Mouse (Mus musculus): Measurements from ENCODE around the gene Grin2c. TPM values are rescaled to one million over a fixed set of nuclear protein-coding genes. Genes with fewer than 3 reads are reported as not detected.

Grin2c gene
- polyA plus RNA-seq, 1 experiment from 2014 or later = 0.44 TPM

DNA sequence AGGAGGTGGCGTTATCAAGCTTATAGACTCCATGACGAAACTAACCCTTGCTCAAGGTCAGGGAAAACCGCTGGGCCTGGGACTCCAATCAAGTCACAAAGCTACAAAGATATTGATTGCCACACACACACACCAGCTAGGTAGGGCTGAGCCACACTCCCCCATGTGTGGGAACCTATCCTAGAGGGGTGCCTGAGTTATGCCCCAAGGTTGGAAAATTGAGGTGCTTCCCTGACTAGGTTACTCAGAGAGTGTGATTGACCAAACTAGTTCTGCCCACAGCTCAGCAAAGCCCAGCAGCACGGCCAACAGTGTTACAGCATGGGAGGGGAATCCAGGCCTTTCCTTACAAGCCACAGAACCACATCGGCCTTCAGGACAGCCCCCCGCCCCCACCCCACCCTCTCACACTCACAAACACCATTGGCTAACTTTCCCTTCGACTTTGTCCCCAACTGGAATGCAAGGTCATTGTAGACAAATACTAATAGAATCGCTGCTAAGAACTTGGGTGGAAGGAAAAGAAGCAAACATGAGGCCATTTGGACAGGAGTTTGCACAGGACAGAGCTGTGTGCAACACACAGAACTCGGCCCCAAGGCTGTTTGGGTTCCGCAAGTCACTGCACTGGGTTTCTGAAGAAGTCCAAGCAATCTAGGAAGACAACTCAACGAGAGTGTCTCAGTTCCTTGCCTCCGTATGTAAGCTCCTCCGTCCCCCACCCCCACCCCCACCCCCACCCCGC, 25.8 kb upstream of the Grin2c start:
- Histone ChIP-seq H3K36me3 (no peaks in the 10 kb centered on the region), H3K27ac (replicated peaks) (no peak overlapping the region), H3K4me2 (no peak overlapping the region), H3K9me3 (replicated peaks) (no peaks in the 10 kb centered on the region), H3K27me3 (replicated peaks) (peaks cover 11% of the 10 kb centered on the region; the same call in 1 of the 2 replicates), H3K9ac (replicated peaks) (no peak overlapping the region), H3K4me3 (replicated peaks) (no peak overlapping the region), H3K4me1 (peaks cover 20% of the 10 kb centered on the region)
- 73% methylated on average over 14 of the region's 14 CpGs for WGBS
- no peak for ATAC-seq (ENCODE audit: low FRiP score)

- Histone ChIP-seq H3K9ac (replicated peaks) (no peak overlapping the region), H3K4me2 (no peak overlapping the region), H3K27me3 (replicated peaks) (peaks cover 10% of the 10 kb centered on the region; the same call in 1 of the 2 replicates), H3K4me3 (replicated peaks) (no peak overlapping the region), H3K9me3 (replicated peaks) (no peaks in the 10 kb centered on the region), H3K27ac (replicated peaks) (no peak overlapping the region), H3K4me1 (peaks cover 7% of the 10 kb centered on the region), H3K36me3 (no peaks in the 10 kb centered on the region)
- 83% methylated on average over 10 of the region's 10 CpGs for WGBS
- no peak for ATAC-seq (ENCODE audit: low FRiP score)
Observed at GRCm38 (mm10) chr11:115291503-115291902, 24.5 kb upstream of the Grin2c start.

DNA sequence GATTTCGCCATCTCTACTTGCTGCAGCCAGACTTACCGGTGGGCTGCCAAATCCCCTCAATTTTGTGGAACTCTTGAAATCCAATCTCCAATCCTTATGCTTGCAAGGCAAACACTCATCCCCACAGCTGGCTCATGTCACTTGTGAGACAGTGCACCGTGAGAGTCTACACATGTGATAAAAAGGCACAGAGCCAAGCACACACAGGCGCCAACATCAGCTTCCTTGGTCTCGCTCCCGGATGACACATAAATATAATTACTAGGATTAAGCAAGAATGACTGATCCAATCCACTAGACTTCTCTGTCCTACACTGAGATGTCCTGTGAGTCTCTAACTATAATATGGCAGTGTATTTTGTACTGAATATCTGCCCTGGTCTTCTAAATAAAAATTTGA, 23.9 kb upstream of the Grin2c start:
- WGBS = 74% methylated on average over 6 of the region's 6 CpGs
- Histone ChIP-seq H3K9me3 (replicated peaks) (no peaks in the 10 kb centered on the region), H3K4me3 (replicated peaks) (no peak overlapping the region), H3K4me1 (peaks cover 4% of the 10 kb centered on the region; the same call in 1 of the 2 replicates), H3K4me2 (no peak overlapping the region), H3K27me3 (replicated peaks) (0 out of 2 replicates have a peak, but pooled peaks cover 5% of the 10 kb centered on the region), H3K36me3 (no peaks in the 10 kb centered on the region), H3K27ac (replicated peaks) (no peak overlapping the region), H3K9ac (replicated peaks) (no peak overlapping the region)
- no peak for ATAC-seq (ENCODE audit: low FRiP score)

- H3K36me3 ChIP-seq = no peaks in the 10 kb centered on the region
- H3K4me1 ChIP-seq = peaks cover 4% of the 10 kb centered on the region; the same call in 1 of the 2 replicates
- H3K4me3 ChIP-seq (replicated peaks) = no peak overlapping the region
- H3K27ac ChIP-seq (replicated peaks) = no peak overlapping the region
- H3K4me2 ChIP-seq = no peak overlapping the region
- H3K27me3 ChIP-seq (replicated peaks) = no peaks in the 10 kb centered on the region
- H3K9me3 ChIP-seq (replicated peaks) = no peaks in the 10 kb centered on the region
- ATAC-seq (ENCODE audit: low FRiP score) = no peak
- WGBS = 100% methylated on average over 1 of the region's 1 CpGs
- no peak overlapping the region for H3K9ac ChIP-seq (replicated peaks)
Observed at GRCm38 (mm10) chr11:115290314-115290713, 23.3 kb upstream of the Grin2c start.

DNA sequence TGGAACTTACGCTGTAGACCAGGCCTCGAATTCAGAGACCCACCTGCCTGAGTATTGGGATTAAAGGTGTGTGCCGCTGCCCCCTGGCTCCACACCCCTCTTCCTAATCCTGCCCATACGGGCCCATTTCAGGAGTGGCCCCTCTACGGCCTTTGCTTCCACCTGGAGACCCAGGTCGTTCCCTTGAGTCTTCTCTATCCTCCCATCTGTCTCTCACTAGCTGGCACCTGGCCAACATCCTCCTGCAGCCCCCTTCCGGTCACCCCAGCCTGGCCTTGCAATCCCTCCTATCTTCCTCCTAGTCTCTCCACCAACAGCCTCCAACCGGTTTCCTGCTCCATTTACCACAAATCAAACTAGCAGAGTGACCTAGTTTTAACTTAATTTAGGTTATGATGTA, 22.8 kb upstream of the Grin2c start:
- H3K4me1 ChIP-seq = peaks cover 4% of the 10 kb centered on the region; the same call in 1 of the 2 replicates
- H3K9me3 ChIP-seq (replicated peaks) = no peaks in the 10 kb centered on the region
- H3K4me3 ChIP-seq (replicated peaks) = no peak overlapping the region
- H3K9ac ChIP-seq (replicated peaks) = no peak overlapping the region
- ATAC-seq (ENCODE audit: low FRiP score) = no peak
- no peak overlapping the region for H3K4me2 ChIP-seq
- H3K27me3 ChIP-seq (replicated peaks) = no peaks in the 10 kb centered on the region
- H3K36me3 ChIP-seq = no peaks in the 10 kb centered on the region
- WGBS = 85% methylated on average over 8 of the region's 8 CpGs
- H3K27ac ChIP-seq (replicated peaks) = no peak overlapping the region

- Histone ChIP-seq H3K4me2 (no peak overlapping the region), H3K4me1 (peaks cover 4% of the 10 kb centered on the region; the same call in 1 of the 2 replicates), H3K27me3 (replicated peaks) (no peaks in the 10 kb centered on the region), H3K36me3 (no peaks in the 10 kb centered on the region), H3K9me3 (replicated peaks) (no peaks in the 10 kb centered on the region), H3K9ac (replicated peaks) (no peak overlapping the region), H3K4me3 (replicated peaks) (no peak overlapping the region), H3K27ac (replicated peaks) (no peak overlapping the region)
- WGBS = 94% methylated on average over 2 of the region's 2 CpGs
- no peak for ATAC-seq (ENCODE audit: low FRiP score)
Observed at GRCm38 (mm10) chr11:115288305-115288704, 21.3 kb upstream of the Grin2c start.

DNA sequence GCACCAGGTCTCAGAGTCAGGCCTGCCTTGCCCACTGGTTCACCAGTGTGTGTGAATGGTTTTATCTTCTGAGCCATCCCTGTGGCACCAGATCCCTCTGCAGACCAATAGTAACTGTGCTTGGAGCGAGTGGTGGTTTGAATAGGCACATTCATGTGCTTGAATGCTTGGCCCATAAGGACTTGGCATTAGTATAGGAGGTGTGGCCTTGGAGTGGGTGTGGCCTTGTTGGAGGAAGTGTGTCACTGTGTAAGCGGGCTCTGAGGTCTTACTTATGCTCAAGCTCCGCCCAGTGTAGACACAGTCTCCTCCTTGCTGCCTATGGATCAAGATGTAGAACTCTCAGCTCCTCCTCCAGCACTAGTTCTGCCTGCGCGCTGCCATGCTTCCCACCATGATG, 20.3 kb upstream of the Grin2c start:
- Histone ChIP-seq H3K4me2 (no peak overlapping the region), H3K27me3 (replicated peaks) (no peaks in the 10 kb centered on the region), H3K36me3 (no peaks in the 10 kb centered on the region), H3K9me3 (replicated peaks) (no peaks in the 10 kb centered on the region), H3K4me1 (peaks cover 8% of the 10 kb centered on the region; the same call in 1 of the 2 replicates), H3K27ac (replicated peaks) (no peak overlapping the region), H3K9ac (replicated peaks) (no peak overlapping the region), H3K4me3 (replicated peaks) (no peak overlapping the region)
- WGBS = 85% methylated on average over 5 of the region's 5 CpGs
- ATAC-seq (ENCODE audit: low FRiP score) = no peak

DNA sequence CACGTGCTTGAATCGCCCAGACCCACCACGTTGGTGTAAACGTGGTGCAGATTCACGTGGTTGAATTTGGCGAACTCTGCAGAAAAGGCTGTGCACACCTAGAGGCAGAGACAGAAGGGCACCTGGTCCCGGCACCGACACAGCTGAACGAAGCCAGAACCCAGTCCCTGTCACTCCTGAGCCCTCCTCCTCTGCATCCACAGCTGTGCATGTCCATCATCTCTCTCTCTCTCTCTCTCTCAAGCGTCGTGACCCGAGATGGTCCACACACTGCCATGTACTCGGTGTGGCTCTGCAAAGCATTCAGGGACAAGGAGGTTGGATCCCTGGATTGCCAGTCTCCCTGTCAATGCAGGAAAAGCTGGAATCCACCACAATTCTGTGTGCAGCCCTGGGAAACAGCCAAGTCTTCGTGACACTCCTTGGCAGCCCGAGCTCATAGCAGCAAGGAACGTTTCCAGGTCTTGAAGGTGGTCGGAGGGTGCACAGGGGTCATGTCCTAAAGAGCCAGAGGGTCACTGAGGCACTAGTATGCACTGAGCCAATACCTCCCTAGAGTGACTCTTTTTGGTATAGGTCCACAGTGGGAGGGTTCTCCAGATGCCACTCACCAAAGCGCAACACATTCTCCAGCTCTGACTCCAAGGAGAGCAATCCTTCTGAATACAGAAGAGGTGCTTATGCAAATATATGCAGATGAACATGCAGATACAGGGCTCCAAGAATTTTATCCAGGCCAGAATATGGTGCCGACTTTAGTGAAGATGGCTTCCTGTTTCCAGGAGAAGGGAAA, 19.4 kb upstream of the Grin2c start:
- Histone ChIP-seq H3K36me3 (no peaks in the 10 kb centered on the region), H3K27ac (replicated peaks) (0 out of 2 replicates have a peak overlapping the region, but pooled peaks have one; percentile 13), H3K4me3 (replicated peaks) (no peak overlapping the region), H3K27me3 (replicated peaks) (no peaks in the 10 kb centered on the region), H3K9me3 (replicated peaks) (no peaks in the 10 kb centered on the region), H3K4me2 (no peak overlapping the region), H3K9ac (replicated peaks) (no peak overlapping the region), H3K4me1 (peaks cover 8% of the 10 kb centered on the region; the same call in 1 of the 2 replicates)
- WGBS = 76% methylated on average over 19 of the region's 19 CpGs
- no peak for ATAC-seq (ENCODE audit: low FRiP score)

DNA sequence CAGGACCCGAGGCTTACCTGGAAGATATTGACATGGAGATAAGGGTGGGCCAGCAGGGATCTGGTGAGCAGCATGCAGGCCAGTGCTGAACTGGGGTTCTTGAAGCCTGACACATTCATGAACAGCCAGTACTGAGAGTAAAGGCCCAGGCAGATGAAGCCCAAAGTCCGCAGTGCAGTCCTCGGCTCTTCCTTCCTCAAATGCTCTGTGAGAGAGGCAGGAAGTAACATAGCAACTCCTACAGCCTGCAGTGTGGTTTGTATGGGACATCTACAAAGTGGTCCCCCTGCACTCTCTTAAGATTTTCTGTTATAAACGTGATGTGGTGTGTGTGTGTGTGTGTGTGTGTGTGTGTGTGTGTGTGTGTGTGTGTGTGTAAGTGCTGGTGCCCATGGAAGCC, 18.2 kb upstream of the Grin2c start:
- no peak for ATAC-seq (ENCODE audit: low FRiP score)

GRCm38 (mm10) chr11:115283891-115284620, 17.0 kb upstream of the Grin2c start:
- H3K9me3 ChIP-seq (replicated peaks) = no peaks in the 10 kb centered on the region
- H3K4me1 ChIP-seq = 0 out of 2 replicates have a peak, but pooled peaks cover 4% of the 10 kb centered on the region
- no peak overlapping the region for H3K4me3 ChIP-seq (replicated peaks)
- H3K36me3 ChIP-seq = no peaks in the 10 kb centered on the region
- no peak overlapping the region for H3K4me2 ChIP-seq
- H3K27me3 ChIP-seq (replicated peaks) = no peaks in the 10 kb centered on the region
- ATAC-seq (ENCODE audit: low FRiP score) = no peak
- H3K27ac ChIP-seq (replicated peaks) = no peak overlapping the region
- WGBS = 91% methylated on average over 12 of the region's 12 CpGs
- no peak overlapping the region for H3K9ac ChIP-seq (replicated peaks)

More for the DNA sequence above, 18.2 kb upstream of the Grin2c start:
- H3K4me1 ChIP-seq = 0 out of 2 replicates have a peak, but pooled peaks cover 4% of the 10 kb centered on the region
- H3K27me3 ChIP-seq (replicated peaks) = no peaks in the 10 kb centered on the region
- no peak overlapping the region for H3K4me2 ChIP-seq
- H3K9ac ChIP-seq (replicated peaks) = no peak overlapping the region
- 66% methylated on average over 4 of the region's 4 CpGs for WGBS
- H3K9me3 ChIP-seq (replicated peaks) = no peaks in the 10 kb centered on the region
- no peaks in the 10 kb centered on the region for H3K36me3 ChIP-seq
- no peak overlapping the region for H3K27ac ChIP-seq (replicated peaks)
- H3K4me3 ChIP-seq (replicated peaks) = no peak overlapping the region

DNA sequence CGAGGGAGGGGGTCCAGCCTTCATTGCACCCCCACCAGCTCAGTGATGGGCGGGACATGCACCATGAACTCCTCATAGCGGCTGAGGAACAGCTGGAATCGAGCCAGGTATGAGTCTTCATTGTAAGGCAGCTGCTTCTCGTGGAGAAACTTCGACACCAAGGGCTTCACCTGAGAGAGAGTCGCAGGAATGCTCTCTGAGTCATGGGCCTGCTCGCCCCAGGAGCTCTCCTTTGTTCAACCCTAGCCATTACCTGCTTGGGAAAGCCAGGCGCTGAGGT, 16.4 kb upstream of the Grin2c start:
- ATAC-seq (ENCODE audit: low FRiP score) = no peak
- Histone ChIP-seq H3K27me3 (replicated peaks) (no peaks in the 10 kb centered on the region), H3K27ac (replicated peaks) (no peak overlapping the region), H3K9ac (replicated peaks) (no peak overlapping the region), H3K9me3 (replicated peaks) (no peaks in the 10 kb centered on the region), H3K4me3 (replicated peaks) (no peak overlapping the region), H3K4me1 (0 out of 2 replicates have a peak, but pooled peaks cover 4% of the 10 kb centered on the region), H3K36me3 (no peaks in the 10 kb centered on the region), H3K4me2 (no peak overlapping the region)
- WGBS = 81% methylated on average over 9 of the region's 9 CpGs
